Mouse (Mus musculus): Measurements from ENCODE around the gene Coro1b.

Gene Coro1b

GRCm38 (mm10) chr19:4148491-4148806, at the start of gene Coro1b:
Coro1b (plus strand) TSS chr19:4148619.
- peak; percentile 97 for DNase-seq

- peak; percentile 95 for DNase-seq
Measured at GRCm38 (mm10) chr19:4099056-4099455, 49.4 kb upstream of the Coro1b start.

- DNase-seq, result peak; percentile 85
Measured at GRCm38 (mm10) chr19:4099837-4100717, 48.3 kb upstream of the Coro1b start, which contains the start of gene Pitpnm1. Pitpnm1 (plus strand) TSS chr19:4099998.

- peak; percentile 70 for DNase-seq
Measured at GRCm38 (mm10) chr19:4100718-4101261, 47.6 kb upstream of the Coro1b start.

- DNase-seq, result no peak
Measured at GRCm38 (mm10) chr19:4101466-4101865, 47.0 kb upstream of the Coro1b start.

GRCm38 (mm10) chr19:4102049-4102448, 46.4 kb upstream of the Coro1b start:
- no peak for DNase-seq

- DNase-seq, result no peak
Measured at GRCm38 (mm10) chr19:4102626-4103025, 45.8 kb upstream of the Coro1b start.

- no peak for DNase-seq
Measured at GRCm38 (mm10) chr19:4103294-4103693, 45.1 kb upstream of the Coro1b start.

- DNase-seq, result peak; percentile 41
Measured at GRCm38 (mm10) chr19:4103792-4104191, 44.6 kb upstream of the Coro1b start.

GRCm38 (mm10) chr19:4104675-4105194, 43.7 kb upstream of the Coro1b start:
- DNase-seq, result no peak

GRCm38 (mm10) chr19:4106654-4107053, 41.8 kb upstream of the Coro1b start:
- DNase-seq, result no peak

- no peak for DNase-seq
Measured at GRCm38 (mm10) chr19:4108535-4108934, 39.9 kb upstream of the Coro1b start.

GRCm38 (mm10) chr19:4112063-4112960, 36.1 kb upstream of the Coro1b start:
- no peak for DNase-seq

- no peak for DNase-seq
Measured at GRCm38 (mm10) chr19:4113186-4113805, 35.1 kb upstream of the Coro1b start.

GRCm38 (mm10) chr19:4113806-4114230, 34.6 kb upstream of the Coro1b start:
- peak; percentile 48 for DNase-seq

- DNase-seq, result no peak
Measured at GRCm38 (mm10) chr19:4114551-4114950, 33.9 kb upstream of the Coro1b start.

GRCm38 (mm10) chr19:4115144-4115543, 33.3 kb upstream of the Coro1b start:
- DNase-seq, result no peak

- no peak for DNase-seq
Measured at GRCm38 (mm10) chr19:4115816-4116215, 32.6 kb upstream of the Coro1b start.

GRCm38 (mm10) chr19:4117006-4117405, 31.4 kb upstream of the Coro1b start:
- no peak for DNase-seq

GRCm38 (mm10) chr19:4118350-4118749, 30.1 kb upstream of the Coro1b start:
- no peak for DNase-seq

- peak; percentile 49 for DNase-seq
Measured at GRCm38 (mm10) chr19:4119716-4120487, 28.5 kb upstream of the Coro1b start.

- no peak for DNase-seq
Measured at GRCm38 (mm10) chr19:4120496-4120895, 27.9 kb upstream of the Coro1b start.

Measured in thymus, postnatal 25 days (tissue).